Mouse (Mus musculus) frontal cortex, postnatal 36 days (tissue): ENCODE data around the gene Gm14139.
"Not testable (repeated sequence)": the region's sequence is repeated elsewhere in the genome, so short reads cannot be mapped to it uniquely, and the experiment has no call there.

ENCODE experiments used
- DNase-seq, 2 experiments: peaks; one replicate each; pipeline ENCODE4 v3.0.0; 2022; ENCODE audit warnings: low spot score in 2 of 2

Gene Gm14139

DNA sequence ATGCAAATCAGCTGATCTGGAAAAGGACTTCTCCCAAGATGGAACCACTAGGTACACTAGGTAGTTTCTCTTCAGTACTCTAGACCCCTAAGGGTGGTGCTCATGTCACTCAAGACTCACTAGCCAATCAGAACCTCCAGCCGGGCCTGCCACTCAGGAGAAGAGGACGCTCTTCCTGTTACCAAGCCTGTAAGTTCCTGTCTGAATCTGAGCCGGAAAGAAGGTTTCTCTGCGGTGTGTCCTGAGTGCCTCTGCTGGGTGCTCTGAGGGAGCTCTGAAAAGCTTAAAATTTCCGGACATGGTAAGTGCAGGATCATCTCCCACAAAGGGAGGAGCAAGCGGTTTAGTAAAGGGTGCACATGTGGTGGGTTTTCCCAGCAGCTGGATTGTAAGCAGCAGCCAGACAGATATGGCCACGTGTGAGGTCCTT is at the start of gene Gm14139:
Gene Gm14139, plus strand, starts transcription at position 186 of the 430 bp plus-strand sequence.
- not testable (repeated sequence) for DNase-seq

DNA sequence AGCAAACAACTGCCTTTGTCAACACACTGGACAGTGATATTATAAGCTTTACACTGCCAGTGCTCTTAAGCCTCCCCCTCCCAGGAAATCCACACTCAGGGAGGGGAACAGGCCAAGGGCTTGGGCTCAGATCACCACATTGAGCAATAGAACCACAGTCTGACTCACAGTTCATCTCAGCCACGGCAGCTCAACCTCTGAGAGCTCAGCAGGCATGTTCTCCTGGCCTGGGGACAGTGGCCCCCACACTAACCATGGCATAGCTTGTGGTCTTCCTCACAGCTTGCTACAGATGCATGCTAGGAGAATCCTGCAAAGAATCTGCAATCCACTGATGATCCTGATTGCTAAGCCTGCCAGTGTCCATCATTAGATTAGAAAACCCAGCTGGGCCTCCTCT is 49.6 kb upstream of the Gm14139 start:
- DNase-seq = not testable (repeated sequence)

DNA sequence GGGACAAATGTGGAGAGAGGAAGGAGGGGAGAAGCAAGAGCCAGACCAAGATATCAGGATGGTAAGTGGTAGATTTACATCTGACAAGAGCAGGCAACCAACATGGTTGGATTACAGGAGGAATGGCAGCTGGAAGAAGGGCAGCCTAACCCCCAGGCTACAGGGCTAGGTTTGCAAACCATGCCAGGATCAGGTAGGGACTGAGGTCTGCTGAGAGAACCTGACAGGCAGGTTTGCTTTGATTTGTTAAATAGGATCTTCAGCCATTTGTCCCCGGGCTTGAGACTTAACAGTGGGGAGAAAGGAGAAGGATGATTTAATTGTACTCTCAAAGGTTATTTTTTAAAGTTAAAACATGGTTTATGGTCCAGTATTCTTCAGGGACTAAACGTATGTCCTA is 48.8 kb upstream of the Gm14139 start:
- DNase-seq = no peak

DNA sequence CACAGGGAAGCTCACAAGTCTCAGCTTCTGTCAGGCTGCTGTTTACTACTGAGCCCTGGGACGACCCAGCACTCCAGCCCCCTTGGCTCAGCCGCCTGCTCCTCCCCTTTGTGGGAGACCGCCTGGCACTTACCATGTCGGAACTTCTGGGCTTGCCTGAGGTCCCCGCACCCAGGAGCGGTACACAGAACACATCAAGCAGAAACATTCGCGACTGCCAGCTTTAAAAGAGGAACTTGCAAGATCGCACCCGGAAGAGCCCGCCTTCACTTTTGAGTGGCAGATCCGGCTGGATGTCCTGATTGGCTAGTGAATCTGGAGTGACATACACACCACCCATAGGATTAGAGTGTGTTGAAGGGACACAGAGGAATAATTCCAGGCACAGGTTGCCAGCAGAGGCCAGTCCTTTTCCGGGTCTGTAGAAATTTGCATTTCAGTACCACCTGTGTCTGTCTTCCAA is 45.1 kb upstream of the Gm14139 start, which contains the start of gene Zfp120:
Gene Zfp120, minus strand, starts transcription at position 274 of the 463 bp plus-strand sequence.
- peak; percentile 83 to 93 for DNase-seq

DNA sequence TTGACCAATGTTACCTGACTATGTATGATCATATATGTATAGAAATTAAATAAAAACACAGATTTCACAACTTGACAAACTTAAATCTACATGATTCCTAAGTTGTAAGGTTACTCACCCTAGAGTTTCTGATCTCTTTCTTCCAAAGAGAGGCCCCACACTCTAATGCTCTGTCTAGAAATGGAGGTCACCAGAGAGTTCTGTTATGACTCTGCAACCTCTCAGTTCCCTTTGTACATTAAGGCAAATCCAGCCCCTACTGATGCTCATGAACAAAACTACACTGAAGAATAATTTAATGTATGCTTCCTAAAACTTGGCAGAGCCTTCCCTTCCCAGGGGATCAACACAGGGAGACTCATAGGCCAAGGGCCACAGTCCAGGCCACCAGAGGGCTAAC is 14.9 kb upstream of the Gm14139 start:
- DNase-seq = no peak

GRCm38 (mm10) chr2:150173833-150174232 is 7.7 kb upstream of the Gm14139 start:
- no peak for DNase-seq

DNA sequence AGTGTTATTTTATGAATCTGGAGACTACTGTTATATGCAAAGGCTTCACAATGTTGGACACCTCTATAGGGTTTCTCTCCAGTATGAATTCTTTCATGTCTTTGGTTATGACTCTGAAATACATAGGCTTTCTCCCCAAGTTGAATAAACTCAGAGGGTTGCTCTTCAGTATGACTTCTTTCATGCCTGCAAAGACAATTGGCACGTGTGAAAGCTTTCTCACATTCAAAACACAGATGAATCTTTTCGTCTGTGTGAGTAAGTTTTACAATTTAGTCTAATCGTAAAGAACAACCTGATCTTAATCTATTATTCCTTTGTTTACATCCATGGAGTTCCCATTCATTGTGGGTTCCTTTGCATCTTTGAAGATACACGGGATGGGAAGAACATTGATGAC is 2.0 kb upstream of the Gm14139 start, which contains the start of gene Gm10770:
Gene Gm10770, minus strand, starts transcription at position 101 of the 400 bp plus-strand sequence.
- not testable (repeated sequence) for DNase-seq

DNA sequence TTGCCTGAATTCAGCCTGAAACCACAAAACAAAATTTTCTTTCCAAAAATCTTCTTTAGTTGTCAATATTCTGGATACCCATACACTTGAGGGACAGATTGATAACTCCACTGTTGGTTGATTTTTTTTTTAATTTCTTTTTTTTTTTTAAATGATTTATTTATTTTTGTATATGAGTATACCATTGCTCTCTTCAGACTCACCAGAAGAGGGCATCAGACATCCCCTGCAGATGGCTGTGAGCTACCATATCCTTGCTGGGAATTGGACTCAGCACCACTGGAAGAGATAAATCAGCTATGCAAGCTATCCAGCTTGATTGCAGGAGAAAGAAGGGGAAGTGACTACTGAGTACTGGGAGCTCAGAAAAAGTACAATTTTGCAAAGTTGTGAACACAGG is 509 bp upstream of the Gm14139 start:
- not testable (repeated sequence) for DNase-seq

GRCm38 (mm10) chr2:150217600-150218362 is 36.2 kb downstream of the Gm14139 start, which contains the start of gene Zfp937:
Gene Zfp937, plus strand, starts transcription at chr2:150218073.
- DNase-seq = peak; percentile 73 to 90

DNA sequence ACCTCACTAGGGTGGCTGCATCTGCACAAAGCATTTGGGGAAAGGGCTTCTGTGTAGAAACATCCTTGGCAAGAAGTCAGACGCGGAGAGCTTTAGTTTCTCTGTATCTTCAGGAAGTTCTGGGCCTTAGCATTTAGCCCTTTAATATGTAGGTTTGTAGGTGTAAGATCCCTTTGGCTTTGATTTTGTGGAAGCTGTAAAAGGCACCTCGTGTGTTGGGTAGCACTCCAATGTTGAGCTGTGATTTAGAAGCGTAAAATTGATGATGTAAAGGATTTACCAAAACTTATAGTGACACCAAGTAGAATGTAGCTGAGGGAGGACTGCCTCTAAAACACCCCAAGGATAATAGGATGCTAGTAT is 36.8 kb downstream of the Gm14139 start:
- DNase-seq = not testable (repeated sequence)

DNA sequence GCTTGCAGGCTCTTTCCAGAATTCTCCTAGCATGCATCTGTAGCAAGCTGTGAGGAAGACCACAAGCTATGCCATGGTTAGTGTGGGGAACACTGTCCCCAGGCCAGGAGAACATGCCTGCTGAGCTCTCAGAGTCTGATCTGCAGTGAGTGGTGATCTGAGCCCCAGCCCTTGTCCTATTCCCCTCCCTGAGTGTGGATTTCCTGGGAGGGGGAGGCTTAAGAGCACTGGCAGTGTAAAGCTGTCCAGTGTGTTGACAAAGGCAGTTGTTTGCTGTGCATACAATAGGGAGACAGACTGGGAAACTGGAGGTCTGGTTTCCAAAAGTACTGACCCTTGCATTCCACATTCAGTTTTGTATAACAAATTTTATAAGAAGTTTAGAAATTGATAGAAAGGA is 41.7 kb downstream of the Gm14139 start:
- DNase-seq = not testable (repeated sequence)
